Mouse (Mus musculus): ENCODE results near the gene Dennd1a. TPM values are rescaled to one million over a fixed set of nuclear protein-coding genes. Genes with fewer than 3 reads are reported as not detected.

Dennd1a gene
- total RNA-seq, 2 experiments from 2014 or later = 33.7 to 35.3 TPM

DNA sequence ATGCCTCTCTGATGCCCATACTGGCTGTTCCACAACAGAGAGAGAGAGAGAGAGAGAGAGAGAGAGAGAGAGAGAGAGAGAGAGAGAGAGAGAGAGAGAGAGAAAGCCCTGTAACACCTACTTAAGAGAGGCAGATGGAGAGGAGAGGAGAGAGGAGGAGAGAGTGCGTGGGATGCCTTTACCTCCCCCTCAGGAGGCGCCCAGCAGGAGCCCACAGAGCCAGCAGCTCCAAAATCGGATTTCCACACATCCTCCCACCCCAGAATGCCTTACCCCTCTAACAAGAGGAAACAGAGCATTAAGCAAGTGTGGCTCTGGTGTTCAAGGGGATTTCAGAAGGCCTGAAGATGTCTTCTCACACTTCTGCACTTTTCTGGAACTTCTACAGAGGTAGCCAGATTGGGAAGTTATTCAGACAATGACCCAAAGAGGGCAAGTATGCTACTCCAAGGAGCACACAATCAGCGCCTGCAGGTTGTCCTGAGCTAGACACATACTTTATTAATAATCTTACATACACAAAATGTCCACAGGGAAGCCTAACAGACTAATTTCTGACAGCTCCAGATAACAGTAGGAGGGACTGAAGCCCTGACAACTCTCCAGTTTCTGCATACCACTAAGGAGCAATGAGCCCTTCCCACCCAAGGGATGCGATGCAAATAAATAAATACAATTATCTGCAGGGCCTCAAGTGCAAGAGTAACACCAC lies 161.4 kb downstream of the Dennd1a start:
- no peak for DNase-seq (ENCODE audit: low spot score in 2 of 2)

DNA sequence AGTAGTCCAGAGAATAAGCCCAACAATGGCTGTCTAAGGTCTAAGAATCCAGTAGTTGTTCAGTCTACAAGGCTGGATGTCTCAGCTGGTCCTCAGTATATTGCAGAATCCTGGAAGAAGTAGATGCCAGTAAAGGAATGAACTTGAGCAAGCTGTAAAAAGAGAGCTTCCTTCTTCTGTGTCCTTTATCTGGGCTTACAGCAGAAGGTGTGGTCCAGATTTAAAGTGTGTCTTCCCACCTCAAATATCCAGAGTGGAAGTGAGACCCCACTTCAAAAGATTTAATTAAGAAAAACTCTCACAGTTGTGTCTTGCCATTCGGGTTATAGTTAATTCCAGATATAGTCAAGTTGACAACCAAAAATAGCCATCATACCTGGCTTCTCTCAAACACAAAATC lies 162.5 kb downstream of the Dennd1a start:
- DNase-seq (ENCODE audit: low spot score in 2 of 2) = no peak

DNA sequence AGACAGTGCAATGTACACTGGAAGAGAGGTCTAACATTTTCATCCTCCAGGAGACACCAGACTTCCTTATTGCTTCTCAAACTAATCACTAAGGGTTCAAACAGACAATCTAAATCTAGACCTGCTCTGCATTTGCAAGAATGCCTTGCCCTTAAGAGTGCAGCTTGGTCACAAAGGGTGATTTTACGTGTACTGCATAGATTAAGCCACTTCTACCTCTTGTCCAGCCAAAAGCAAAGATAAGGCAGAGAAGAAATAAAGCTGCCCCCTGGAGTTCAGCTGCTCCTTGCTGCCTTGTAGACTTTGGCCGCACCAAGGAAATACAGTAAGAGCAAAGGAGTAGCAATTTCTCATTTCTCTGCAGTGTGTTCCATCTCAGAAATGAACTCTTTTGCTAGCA lies 172.2 kb downstream of the Dennd1a start:
- no peak for DNase-seq (ENCODE audit: low spot score in 2 of 2)

DNA sequence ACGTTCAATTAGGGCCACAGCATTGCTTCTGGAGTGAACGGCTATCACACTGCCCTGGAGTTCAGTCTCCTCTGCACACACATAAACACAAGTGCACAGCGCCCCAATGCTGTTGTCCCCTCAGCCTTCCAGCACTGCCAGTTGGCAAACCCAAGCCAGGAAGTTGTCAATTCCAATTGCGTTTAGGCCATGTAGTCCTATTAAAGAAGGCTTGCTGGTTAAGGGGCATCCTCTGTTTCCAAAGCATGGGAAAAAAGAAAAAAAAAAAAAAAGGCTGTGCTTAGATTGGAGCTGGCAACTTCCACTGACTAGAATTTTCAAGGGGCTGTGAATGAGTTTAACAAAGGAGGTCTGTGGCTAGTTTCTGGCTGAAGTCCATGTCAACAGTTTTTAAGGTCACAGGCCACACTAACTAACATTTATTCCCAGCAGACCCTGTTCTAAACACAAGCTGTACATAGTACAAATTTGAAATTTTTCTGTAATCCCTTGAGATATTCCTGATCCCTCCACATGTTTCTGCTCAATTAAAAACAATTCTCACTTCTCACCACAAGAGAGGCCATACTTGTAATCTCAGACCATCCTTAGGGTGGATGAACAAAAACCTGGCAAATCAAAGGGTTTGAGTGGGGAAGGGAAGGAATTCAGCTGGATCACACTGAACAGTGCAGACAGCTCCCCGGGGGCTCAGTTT lies 175.4 kb downstream of the Dennd1a start:
- no peak for DNase-seq (ENCODE audit: low spot score in 2 of 2)

DNA sequence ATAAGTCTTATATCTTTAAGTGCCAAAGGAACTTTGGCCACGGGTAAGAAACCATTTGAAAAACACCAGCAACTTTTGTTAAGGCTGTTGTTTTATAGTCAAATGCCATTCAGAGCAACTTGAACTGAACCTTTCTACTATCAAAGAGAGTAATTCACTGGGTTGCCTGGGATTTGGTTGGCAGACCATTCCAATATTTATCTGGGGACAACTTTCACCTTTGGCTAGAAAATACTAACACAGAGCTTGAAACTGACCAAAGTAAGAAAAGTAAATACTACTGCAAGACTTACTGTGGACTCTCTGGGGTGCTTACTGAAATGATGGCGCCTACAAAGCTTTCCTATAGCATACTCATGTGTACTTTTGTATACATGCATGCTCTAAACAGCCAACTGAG lies 178.6 kb downstream of the Dennd1a start:
- no peak for DNase-seq (ENCODE audit: low spot score in 2 of 2)

DNA sequence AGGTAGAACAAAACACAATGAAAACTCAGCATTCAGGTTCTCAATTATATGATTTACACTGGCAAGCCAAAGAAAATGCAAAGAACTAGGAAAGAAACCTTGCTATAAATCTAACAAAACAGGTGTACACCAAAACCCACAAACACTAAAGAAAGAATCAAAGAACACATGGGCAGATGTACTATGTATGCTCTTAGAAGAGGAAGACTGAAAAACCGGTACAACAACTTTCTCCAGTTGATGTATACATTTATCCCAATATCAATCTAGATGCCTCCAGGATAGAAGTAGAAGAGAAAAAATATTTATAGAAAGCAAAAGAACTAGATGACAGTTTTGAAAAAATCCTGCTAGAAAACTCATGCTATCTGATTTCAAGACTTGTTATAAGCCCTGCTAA lies 184.5 kb downstream of the Dennd1a start:
- no peak for DNase-seq (ENCODE audit: low spot score in 2 of 2)

DNA sequence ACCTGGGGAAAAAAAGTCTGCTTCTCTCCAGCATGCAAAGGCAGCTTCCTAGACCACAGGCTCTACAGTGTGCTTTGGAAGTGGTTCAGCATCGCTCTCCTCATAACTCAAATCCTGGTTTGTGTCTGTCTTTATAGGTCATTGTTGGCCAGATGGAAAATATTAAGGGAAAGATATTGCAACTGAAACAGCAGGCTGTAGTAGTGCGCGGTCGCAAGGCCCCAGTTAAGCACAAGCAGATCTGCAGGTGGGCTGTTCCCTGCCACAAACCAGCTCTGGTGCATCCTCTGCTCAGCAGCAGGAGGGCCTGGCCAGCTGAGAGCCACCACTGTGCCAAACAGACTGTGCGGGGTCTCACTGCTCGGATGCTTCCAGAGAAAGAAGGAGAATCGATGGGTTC lies 186.9 kb downstream of the Dennd1a start:
- DNase-seq (ENCODE audit: low spot score in 2 of 2) = no peak

DNA sequence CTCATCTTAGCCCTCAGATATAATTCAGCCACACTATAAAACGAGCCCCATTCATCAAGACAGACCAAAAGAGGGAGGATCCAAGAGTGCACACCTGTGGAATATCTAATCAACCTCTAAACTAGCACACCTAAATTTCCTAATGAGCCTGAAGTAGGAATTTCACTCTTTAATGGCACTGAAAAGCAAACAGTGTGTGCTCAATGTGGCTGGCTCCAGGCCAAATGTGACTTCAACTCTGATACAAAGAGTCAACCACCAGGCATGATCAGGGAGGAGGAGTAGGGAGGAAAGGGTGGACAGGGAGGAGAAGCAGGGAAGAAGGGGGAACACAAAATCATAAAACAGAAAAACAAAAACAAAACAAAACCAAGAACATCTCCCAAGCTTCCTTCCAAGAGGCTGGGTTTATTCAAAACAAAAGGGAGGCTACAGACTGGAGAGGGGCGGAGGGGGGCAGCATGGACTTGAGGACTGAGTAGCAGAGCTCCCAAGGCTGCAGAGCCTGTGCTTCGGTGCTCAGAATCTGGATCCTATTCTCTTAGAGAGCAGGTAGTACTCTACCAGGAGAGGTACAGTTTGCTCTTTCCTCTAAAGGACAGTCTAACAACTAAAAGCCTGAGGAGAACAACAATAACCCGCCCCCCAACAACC lies 187.9 kb downstream of the Dennd1a start:
- no peak for DNase-seq (ENCODE audit: low spot score in 2 of 2)

DNA sequence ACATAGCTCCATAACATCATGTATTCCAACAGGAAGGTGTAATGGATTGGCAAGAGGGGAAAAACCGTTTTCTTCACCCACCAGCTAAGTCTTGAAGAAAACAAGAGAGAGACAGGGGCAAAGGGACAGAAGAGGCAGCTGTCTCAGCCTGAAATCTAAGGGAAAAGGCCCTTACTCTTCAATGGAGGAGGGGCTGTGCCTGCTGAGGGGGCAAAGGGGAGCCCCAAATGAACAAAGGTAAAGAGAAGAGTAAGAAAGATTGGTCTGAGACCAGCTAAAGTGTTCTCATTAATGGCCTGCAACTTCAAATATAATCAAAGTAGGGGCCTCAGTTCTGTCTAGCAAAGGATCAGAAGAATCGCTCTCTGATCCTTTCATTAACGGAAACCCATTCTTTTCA lies 189.7 kb downstream of the Dennd1a start:
- DNase-seq (ENCODE audit: low spot score in 2 of 2) = no peak

DNA sequence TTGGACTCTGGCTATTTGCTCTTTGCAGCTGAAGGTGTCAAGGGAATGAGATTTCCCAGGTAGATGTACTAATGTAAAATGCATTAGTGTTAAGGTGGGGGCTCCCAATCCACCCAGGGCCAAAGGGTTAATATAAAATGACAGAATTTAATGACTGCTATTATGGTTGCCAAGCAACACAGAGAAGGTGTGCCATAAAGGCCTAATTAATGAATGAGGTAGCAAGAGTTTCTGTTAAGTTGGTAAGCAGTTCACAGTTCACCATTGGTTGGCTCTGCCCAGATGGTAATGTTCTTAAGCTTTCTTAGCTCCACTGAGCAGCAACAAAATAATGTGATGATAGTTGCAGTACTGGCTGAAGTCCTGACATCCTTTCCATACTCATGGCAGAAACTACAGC lies 190.9 kb downstream of the Dennd1a start:
- DNase-seq (ENCODE audit: low spot score in 2 of 2) = no peak

DNA sequence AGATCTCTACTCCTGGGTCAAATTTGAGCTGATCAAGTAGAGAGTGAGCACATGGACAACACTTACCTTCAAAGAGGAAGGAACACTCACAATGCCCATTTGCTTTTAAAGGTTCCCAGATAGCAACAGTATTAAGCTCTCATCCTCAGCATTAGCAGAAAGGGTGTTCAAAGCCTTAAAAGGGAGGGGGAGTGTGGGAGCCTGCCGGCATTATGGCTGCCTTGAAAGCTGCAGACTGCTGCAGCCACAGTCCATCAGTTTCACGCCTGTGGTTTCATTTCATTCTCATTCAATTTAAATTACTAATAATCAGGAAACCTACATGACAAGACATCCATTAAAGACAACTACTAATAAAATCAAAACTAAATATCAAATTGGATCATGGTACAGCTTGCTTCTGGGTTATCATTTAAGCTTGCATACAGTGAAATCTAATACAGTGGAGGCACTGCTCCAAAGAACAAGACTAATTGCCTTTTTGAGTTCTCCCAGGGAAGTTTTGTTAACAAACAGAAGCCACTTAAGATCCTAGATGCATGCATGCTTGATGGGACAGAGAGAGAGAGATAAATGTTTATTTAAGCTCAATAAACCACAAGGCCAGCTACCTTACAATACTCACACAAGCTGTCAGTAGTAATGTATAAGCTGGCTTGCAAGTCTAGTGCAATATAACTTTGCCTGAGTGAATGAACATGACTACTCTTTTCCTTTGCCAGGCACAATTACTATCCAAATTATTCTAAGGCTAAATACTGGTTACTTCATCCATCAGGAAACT lies 192.6 kb downstream of the Dennd1a start:
- DNase-seq (ENCODE audit: low spot score in 2 of 2) = no peak

DNA sequence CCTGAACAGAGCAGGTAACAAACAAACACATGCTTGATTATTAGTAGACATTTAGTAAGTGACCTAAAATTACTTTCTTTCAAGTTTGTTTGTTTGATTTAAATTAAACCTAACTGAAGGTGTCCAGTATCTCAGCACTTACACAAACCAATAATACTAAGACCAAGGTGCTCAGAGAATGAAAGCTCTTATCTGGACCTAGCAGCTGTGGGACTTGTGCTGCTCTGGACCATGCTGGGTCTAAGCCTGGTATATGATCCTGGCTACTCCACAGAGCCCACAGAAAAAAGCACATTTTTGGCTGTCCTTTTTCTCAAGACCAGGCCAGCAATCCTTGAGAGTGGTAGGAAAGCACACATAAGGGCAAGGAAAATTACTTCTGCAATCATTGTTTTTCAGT lies 193.2 kb downstream of the Dennd1a start:
- DNase-seq (ENCODE audit: low spot score in 2 of 2) = no peak

DNA sequence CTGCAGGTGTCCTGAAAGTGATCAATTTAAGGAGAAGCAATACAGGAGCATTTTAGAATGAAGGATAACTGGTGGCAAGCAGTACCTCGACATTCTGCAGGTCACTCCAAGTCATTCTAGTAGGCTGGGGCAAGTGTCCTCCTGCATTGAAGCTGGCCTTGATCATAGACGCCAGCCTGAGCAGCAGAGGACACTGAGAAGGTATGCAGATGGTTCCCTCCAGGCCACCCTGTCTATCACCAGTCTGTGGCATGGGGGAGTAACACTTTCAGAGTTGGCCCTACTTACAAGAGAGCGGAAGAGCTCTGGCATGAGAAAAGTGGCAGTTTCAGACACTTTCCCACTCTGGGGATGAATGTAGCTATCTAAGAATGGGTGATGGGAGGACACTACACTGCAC lies 193.9 kb downstream of the Dennd1a start:
- DNase-seq (ENCODE audit: low spot score in 2 of 2) = no peak

DNA sequence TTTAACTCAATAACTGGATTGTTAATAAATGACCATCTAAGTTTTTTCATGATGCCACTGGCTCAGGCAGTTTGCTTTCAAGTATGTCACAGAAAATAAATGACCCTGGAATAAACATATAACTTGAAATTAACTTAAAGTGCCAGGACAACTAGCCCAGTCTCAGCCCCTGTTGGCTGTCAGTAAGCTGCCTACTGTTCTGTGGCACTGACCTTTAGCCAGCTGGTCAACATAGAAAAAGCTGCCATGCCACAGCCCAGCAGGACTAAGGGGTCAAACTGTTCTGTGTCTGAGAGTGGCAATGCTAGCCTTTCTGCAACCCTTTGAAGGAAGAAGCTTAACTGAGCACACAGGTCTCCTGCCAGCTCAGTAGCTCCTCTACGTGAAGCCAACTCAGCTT lies 198.8 kb downstream of the Dennd1a start:
- no peak for DNase-seq (ENCODE audit: low spot score in 2 of 2)

DNA sequence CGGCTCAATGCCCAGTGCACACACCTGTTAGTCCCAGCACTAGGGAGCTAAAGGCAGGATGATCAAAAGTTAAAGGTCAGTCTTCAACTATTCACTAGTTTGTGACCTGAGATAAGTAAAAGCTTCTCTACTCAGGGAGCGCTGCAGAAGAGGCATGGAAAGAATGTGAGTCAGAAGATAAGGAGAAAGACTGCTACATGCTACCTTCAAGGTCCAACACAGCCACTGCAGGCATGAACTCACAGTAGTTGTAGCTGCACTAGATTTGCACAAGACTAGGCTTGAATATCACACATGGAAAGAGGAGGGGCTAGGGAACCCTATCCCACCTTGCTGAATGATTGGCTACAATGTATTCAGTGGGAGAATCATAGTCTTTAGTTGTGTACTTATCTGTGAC lies 202.1 kb downstream of the Dennd1a start:
- DNase-seq (ENCODE audit: low spot score in 2 of 2) = no peak

DNA sequence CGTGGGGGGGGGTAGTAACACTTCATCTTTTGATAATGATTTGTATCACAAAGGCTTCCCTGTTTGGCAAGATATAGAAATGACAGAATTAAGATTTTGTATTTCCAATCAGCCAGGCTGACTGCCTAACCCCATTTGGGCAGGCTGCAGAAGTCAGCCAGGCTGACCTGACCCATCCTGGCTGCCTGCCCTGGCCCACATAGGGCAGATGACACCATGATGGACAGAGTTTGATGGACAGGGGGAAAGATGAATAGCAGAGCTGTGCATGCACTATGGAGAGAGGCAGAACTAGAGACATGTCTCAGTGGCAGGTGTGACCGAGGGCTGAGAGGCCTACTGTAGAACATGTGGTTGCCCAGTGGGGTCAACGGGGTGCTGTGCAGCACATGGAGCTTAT lies 203.9 kb downstream of the Dennd1a start:
- DNase-seq (ENCODE audit: low spot score in 2 of 2) = no peak

DNA sequence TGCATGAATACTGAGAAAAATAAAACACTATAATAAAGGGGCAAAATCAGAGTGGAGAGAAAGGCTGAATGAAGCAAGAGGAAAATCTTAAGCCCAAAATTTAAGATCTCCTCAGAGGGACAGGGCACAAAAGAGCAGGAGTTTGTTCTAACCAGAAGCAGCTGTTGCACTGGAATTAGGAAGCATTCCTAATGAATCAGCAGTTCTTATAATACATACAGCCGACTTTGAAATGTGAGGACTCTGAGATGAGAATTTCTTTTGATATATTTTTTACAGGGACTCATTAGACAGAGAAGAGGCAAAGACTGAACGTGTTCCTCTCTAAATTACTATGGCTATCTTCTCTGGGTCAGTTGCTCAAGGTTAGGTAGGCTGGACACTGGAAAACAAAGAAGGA lies 212.7 kb downstream of the Dennd1a start:
- DNase-seq (ENCODE audit: low spot score in 2 of 2) = no peak

DNA sequence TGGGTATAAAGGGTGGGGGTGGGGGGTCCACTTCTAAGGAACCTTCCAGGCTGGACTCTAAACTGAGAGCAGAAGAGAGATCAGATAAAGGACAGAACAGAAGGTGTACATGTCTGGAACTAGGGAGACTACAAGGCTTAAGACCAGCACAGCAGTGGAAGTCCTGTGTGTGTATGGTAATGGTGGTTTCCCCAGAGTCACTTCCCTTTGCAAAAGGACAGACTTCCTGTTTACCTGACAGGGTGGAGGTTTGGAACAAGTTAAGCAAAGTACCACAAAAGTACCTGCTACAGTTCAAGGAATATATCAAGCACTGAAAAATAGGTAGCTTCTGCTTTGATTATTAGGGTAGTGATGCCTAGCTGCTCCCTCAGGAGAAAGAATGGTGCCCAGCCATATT lies 215.1 kb downstream of the Dennd1a start:
- no peak for DNase-seq (ENCODE audit: low spot score in 2 of 2)

DNA sequence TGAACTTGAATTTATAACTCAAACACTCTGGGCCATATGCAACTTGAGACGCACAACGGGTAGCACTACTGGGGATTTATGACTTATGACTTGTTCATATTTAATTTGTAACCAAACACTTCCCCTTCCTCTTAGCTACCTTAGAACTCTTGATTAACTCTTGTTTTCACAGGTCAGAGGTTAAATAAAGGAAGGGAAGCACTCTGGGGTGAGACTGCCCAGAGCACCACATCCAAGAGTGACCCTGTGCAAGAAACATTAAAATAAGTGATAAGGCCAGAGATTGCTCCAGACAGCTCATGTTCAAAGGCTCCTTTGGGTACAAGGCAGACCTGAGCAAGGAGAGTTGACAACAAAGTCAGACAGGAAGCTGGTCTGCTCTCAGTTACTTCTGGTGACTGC lies 219.0 kb downstream of the Dennd1a start:
- DNase-seq (ENCODE audit: low spot score in 2 of 2) = no peak

DNA sequence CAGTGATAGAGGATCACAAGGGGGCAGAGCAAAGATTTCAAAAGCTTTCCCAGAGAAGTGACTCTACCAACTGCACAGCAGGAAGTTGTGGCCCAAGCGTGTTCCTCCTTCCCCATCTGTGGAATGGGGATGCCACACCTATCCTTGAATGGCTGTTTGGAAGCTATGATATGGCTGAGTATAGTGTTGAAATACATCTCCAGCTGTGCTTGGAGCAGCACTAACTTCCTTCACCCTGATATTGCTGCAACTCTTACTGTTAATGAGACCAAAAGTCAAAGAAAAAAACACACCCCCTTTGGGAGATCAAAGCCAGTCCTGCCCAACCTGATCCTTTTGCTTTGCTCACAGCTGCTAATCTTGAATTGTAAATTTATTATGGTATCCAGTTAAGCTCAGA lies 221.3 kb downstream of the Dennd1a start:
- DNase-seq (ENCODE audit: low spot score in 2 of 2) = no peak

DNA sequence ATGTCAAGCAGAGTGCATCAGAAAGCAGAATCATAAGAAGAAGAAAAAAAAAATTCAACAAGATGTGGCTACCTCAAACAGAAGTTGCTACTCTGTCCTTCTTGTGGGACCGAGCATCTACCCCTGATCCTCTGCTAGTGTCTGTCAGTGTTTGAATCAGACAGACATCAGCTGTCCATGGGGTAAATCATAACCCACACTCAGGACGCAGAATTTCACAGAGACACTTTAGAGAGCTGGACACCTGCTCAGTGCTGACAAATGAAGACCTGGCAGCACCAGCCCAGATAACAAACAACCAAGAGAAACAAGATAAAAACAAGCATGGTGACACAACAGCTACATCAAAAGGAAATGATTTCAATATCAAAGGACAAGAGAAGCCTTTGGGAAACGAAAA lies 222.9 kb downstream of the Dennd1a start:
- DNase-seq (ENCODE audit: low spot score in 2 of 2) = no peak

DNA sequence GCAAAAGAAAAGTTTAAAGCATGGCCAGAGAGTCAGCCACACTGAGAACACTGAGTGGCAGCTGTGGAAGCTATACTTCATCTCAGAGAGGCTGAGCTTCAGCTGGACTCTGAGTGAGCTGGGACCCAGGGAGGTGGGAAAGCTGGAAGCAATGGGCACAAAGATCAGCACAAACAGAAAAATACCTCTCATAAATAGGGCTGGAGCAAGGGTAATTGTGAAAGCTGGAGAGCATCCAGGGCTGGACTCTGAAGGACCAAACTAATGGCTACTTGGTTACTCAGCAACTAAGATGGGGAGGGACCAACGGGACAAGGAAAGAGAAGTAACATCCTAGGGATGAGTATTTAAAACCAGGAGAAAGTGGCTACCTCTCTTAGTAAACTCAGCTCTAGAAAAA lies 225.0 kb downstream of the Dennd1a start:
- no peak for DNase-seq (ENCODE audit: low spot score in 2 of 2)
